Mouse (Mus musculus) right cerebral cortex, postnatal 4 days (tissue): ENCODE measurements around the gene Abtb1.

Source experiments
- DNase-seq: peaks from one replicate; pipeline ENCODE4 v3.0.0-alpha.2; 2022

Gene Abtb1

DNA sequence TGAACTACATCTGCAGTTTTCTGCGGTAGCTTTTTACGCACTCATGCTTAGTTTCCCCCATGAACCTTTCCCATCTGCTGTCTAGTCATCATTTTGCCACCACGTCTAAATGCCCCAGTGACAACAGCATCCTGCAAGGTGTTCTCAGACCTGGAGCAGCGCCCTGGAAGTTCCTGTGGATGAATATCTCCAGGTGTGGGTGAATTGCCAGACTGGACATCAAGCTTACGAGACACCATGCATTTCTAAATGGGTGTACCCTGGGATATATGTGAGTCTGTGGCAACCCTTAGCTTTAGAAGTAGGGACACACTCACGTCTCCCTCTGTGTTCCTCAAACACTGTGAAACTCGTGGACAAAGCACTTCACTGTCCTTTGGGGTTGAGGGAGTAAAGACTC, 41.6 kb downstream of the Abtb1 start:
- no peak for DNase-seq

DNA sequence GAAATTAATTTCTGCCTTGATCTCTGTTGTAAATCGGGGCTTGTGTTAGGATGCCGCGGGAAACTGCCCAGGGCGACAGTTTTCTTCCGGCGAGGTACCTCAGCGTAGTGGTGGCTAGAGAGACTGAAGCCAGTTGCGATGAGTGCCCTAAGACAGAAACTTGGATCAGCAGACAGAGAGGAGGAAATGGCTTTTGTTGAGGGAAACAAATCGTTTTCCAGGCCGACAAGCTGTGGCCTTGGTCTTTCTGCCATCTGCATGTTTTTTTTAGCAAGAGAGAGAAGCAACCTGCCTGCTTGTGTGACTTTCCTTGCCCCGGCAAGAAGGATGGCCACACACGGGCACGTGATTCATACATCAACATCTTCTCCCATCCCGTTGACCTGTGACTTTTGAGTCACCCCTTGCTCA, 47.2 kb downstream of the Abtb1 start:
- no peak for DNase-seq

DNA sequence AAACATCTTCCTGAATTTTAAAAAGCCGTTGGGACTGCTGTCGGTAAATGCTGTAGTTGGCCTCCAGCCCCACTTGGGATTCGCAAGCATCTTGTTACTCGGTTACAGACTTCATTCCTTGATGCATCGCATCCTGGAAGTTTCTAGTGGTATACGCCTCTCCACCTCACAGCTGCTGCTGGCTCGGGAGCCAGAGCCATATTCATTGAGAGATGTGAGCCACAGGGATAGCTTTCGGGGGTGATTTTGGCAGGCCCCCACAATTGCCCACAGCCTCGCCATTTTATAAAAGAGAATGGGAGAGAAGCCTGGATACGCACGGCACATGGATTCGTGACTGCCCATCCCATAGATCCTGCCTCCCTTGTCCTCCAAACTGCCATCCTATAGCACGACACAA, 47.9 kb downstream of the Abtb1 start:
- DNase-seq = no peak

DNA sequence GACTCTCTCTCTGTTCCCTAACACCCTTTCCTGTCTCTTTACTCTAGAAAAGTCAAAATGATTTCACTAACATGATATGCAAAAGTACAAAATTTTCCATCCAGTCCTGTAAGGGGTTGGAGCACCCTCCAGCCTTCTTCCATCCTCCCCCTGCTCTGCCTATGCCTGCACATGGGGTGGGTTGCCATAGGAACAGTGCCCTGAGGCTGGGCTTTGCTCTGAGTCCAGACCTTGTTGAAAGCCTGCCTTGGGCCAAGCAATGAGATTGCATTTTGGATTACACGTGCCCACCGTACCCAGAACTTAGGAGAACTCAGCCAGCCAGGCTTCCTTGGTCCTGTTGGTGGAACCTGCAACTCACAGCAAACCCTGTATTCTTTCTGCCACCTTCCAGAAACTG, 48.5 kb downstream of the Abtb1 start:
- no peak for DNase-seq

DNA sequence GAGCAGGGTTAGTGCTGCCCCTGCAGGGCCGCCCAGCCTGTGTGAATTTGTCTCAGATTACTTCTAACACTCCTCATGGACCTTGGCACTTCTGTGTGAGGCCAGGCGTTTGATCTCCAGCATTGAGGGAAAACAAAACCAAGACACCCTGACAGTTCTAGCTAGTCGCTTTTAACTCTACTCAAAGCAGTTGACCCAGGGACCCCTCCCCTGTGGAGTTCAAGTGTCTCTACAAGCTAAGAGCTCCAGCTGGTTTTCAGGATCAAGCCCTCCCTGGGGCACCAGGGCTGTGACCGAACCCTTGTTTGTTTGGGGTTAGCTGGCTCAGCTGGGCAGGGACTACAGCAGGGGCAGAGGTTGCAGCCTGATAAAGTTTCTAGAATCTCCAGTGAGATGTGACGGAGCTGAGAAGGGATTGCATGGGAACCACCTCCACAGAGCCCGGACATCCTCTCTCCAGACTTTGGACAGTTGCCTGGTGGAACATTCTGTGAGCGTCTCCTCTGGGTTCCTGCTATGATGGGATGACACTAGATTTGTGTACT, 49.6 kb downstream of the Abtb1 start:
- no peak for DNase-seq

DNA sequence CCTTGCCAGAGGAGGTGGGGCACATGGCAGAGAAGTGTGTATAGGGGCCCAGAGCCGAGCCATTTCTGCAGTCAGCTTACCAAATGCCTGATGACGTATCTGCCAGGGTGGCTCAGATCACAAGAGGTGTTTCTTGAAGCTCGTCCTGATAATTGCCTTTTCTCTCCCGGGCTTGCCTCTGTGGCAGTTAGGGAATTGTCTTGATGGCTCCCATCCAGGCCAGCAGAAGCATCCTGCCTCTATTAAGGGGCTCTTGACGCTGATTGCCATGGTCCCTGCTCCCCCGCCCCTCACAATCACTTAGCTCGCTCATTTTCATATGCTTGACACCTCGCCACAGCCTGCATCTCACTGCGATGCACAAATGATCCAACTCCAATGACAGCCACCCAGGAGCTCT, 50.5 kb downstream of the Abtb1 start:
- no peak for DNase-seq

DNA sequence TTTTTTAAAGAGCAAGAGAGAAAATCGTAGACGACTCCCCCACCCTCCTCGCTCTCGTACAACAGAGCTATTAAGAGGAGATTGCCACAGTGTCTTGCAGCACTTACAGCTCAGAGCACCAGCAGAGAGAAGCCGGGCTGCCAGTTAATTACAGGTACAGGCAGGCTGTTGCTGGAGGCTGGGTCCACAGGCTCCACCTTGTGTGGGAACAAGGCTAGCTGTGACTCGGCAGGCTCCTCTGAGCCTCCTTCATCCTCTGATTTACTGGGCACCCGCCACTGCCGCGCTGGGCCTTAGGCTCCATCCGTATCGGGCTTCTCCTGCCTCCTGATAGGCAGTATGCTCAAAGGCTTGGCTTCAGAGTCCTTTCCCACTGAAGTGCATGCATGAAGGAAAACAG, 53.6 kb downstream of the Abtb1 start:
- DNase-seq = no peak

DNA sequence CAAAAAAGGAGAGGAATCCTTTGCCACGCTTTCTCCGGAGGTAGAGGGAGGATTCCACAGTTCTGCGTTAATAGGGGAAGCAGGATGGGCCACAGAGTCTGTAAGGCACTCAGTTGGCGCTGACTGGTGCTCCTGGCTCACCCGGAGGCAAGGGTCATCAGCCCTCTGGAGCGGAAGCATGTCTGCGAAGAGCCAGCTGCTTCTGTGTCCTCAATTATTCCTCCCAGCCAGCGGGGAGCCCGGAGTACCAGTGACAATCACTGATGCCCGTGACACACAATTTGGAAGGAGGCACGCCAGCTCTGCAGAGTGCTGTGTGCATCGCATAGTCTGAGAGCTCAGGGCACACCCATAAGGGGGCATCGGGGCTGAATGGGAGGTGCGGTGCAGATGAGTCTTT, 54.3 kb downstream of the Abtb1 start:
- no peak for DNase-seq

DNA sequence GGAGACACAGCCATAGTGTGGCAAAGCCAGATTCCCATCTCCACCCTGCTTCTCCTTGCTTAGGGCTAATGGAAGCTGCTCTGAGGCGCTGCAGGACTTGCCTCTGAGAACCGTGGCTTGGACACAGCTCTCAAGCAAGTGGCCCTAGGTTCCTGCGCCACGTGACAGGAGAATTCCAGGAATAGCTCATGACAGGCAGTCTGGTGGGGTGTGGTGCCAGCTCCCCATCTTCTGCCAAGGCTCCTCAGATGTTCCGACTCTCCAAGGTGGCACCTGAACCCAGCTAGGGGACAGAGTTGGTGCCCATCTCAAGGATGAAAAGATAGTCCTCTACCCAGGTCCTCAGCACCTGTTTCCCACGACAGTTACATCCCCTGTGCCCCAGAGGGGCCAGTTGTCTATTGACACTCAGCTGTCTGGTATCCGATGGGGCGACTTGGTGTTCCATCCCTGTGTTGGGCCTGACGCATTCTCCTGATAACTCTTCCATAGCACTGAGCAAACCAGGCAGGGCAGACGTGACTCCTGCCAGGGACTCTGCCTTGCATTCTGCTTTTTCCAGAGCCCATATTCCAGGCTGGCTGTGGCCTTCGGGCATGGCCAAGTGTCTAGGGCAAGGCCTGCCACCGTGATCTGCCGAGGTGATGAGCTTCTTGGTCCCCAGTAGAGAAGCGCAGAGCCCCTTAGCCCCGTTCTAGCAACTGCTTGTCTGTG, 54.9 kb downstream of the Abtb1 start:
- DNase-seq = no peak
